Mouse (Mus musculus): ENCODE data around the gene B430305J03Rik.

DNA sequence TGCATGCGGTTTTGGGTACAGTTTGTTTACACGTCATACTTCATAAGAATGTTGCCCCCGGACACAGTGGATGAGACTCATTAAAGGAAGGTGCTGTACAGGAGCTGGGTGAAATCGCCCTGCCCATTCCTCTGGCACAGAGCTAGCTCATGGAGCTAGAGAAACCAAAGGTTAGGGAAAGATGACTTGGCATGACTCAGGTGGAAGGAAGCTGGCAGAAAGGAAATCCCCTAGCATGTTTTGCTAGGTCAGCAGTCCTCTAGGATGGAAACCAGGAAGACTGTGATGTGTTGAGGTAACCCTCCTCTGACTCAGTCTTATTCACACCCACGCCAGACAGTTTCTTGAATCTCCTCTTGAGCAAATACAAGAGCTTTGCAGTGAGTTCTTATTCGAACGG, 21.7 kb downstream of the B430305J03Rik start:
- TF ChIP-seq CTCF (IDR thresholded peaks at IDR 0.05; ENCODE audit: borderline replicate concordance, control insufficient read depth, extremely low read depth, insufficient read depth, low read length, poor library complexity) = no peak
- no peak for TF ChIP-seq POLR2A (IDR thresholded peaks at IDR 0.05; ENCODE audit: control insufficient read depth, extremely low read depth, insufficient read depth, low read length, poor library complexity)

Data from thymus, adult 2 months (tissue).